In the genomic region with DNA sequence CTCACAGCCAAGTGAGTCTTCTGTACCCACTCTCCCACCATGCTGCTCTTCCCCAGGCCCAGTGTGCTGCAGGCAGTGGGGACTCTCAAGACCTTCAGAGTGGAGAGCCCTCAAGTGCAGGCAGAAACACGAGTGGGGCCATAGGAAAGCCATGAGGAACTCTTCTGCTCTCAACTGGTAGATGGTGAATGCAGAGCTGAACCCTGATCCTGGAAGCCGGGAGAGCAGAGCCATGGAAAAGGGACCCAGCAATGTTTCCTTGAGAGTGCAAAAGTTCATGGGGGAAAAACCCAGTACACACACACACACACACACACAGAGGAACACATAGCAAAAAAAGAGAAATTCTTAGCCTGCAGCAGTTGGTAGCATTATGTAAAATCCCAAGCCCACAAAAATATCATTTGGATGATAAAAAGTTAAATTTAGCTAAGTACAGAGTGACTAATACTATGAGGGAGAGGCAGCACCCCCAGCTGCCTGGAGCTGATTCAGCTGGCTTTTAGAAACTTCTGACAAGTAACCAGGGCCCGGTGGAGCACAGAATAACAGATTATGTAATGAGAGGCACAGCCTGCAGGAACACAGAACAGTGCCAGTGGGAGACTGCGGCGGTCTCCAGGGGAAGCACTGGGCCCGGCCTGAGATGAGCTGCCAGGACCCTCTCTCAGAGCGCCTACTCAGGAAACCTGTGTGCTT, we compare ENCODE assay signal across 9 mouse cellular contexts. TPM values are rescaled to one million over a fixed set of nuclear protein-coding genes. Genes with fewer than 3 reads are reported as not detected.
DNase-seq lines count a peak whose midpoint lies in the region; ATAC-seq and TF ChIP-seq lines count a peak whose summit lies in the region.
"Had no signal": no experiment of that assay in that cellular context is flagged by ENCODE, and none has a peak within 500 bp of the region (broad histone marks: within the 10 kb centered on the region; RNA-seq: fewer than 3 reads in every experiment).

No protein-coding gene starts in this region.

- no peak overlapping the region for H3K4me2 ChIP-seq in midbrain, embryonic 14.5 days (ENCODE audit: low read length)
- H3K4me2 ChIP-seq: neural tube, embryonic 13.5 days had no signal

- peak overlapping the region; percentile 11; the same call in 1 of the 2 replicates for H3K4me3 ChIP-seq in left cerebral cortex, adult 2 months
- H3K4me3 ChIP-seq in midbrain, embryonic 14.5 days (replicated peaks; ENCODE audit: low read depth, low read length): no peak overlapping the region
- H3K4me3 ChIP-seq: neural tube, embryonic 13.5 days had no signal

- H3K4me1 ChIP-seq in midbrain, embryonic 14.5 days (ENCODE audit: control insufficient read depth, insufficient read depth, low read length): peaks cover 12% of the 10 kb centered on the region; the same call in 1 of the 2 replicates

- H3K27me3 ChIP-seq in midbrain, embryonic 14.5 days (ENCODE audit: control insufficient read depth, insufficient read depth, low read length): no peaks in the 10 kb centered on the region
- H3K27me3 ChIP-seq: neural tube, embryonic 13.5 days had no signal

- DNase-seq in CD4-positive, CD25-positive, alpha-beta regulatory T cell, adult 2 months (ENCODE audit: low read depth, low spot score): peak; percentile 13
- DNase-seq in 416B (ENCODE audit: low read depth): peak; percentile 27
- peak; percentile 94 for DNase-seq in frontal cortex, adult 2 months (ENCODE audit: extremely low spot score in 1 of 2, low spot score in 1 of 2)
- peak; percentile 86 for DNase-seq in heart, postnatal 25 days (ENCODE audit: low spot score)
- DNase-seq in left cerebral cortex, adult 2 months (ENCODE audit: extremely low spot score in 1 of 2, low spot score in 2 of 2): peak; percentile 77 to 82
- peak; percentile 65 for DNase-seq in right cerebral cortex, postnatal 14 days
- no peak for DNase-seq in midbrain, embryonic 14.5 days

- WGBS in midbrain, embryonic 14.5 days: 52% methylated on average over 7 of the region's 7 CpGs

- no peak for ATAC-seq in CD4-positive, CD25-positive, alpha-beta regulatory T cell, adult 4 months
- ATAC-seq in midbrain, embryonic 14.5 days (ENCODE audit: low FRiP score, low TSS enrichment): no peak

- peak overlapping the region; percentile 98 for H3K27ac ChIP-seq in left cerebral cortex, adult 2 months
- H3K27ac ChIP-seq in midbrain, embryonic 14.5 days (replicated peaks; ENCODE audit: low read depth, low read length): no peak overlapping the region
- H3K27ac ChIP-seq: neural tube, embryonic 13.5 days had no signal

- no peak; the same call in none of the 2 replicates for TF ChIP-seq CTCF in left cerebral cortex, adult 2 months (IDR thresholded peaks at IDR 0.05)

- H3K9ac ChIP-seq in midbrain, embryonic 14.5 days (replicated peaks; ENCODE audit: low read length): no peak overlapping the region
- H3K9ac ChIP-seq: neural tube, embryonic 13.5 days had no signal

- H3K9me3 ChIP-seq in midbrain, embryonic 14.5 days (ENCODE audit: control insufficient read depth, low read length): no peaks in the 10 kb centered on the region
- H3K9me3 ChIP-seq: neural tube, embryonic 13.5 days had no signal

- intact Hi-C loops in heart, postnatal 25 days (cut with DNase I): no loop called here
- intact Hi-C loops in left cerebral cortex, adult 2 months (cut with DNase I): no loop called here

- no peaks in the 10 kb centered on the region for H3K36me3 ChIP-seq in midbrain, embryonic 14.5 days (ENCODE audit: control insufficient read depth, insufficient read depth, low read length)
- H3K36me3 ChIP-seq: neural tube, embryonic 13.5 days had no signal

RNA-seq across cellular contexts. Expression of a gene that starts 28.4 kb away (rescaled TPM):
- 10 to 100 TPM in 1 of 2 experiments, 1 to 10 TPM in 1; 9.3 to 11.5 TPM for polyA plus RNA-seq in CD4-positive, CD25-positive, alpha-beta regulatory T cell, adult 4 months (2017; shearing (Covaris generic))
- 195 and 196 TPM in 2 replicates for polyA plus RNA-seq in frontal cortex, adult 2 months (2012; rRNA removed)
- 10 to 100 TPM; 42.5 to 50.9 TPM for total RNA-seq in heart, postnatal 25 days (2021)
- total RNA-seq in left cerebral cortex, adult 2 months (2021): 100 to 1,000 TPM; 317 to 336 TPM
- polyA plus RNA-seq in midbrain, embryonic 14.5 days (2014; fragmentation: Nextera tagmentation; extraction: Ambion mirVana): 10.7 and 11.6 TPM in 2 replicates

Comparison
In these comparisons a context has a peak if more than half of its experiments do, and no peak if none do; other contexts are left out.
1. RNA of a gene that starts 28.4 kb away (polyA plus RNA-seq): 195 to 196 TPM in frontal cortex, adult 2 months; 10.7 to 11.6 TPM in midbrain, embryonic 14.5 days and 9.3 to 11.5 TPM in CD4-positive, CD25-positive, alpha-beta regulatory T cell, adult 4 months; every median in the first group is over 10 times any median in the second.